Mouse (Mus musculus) lung, postnatal 10 days (tissue): ENCODE results near the gene Hspa1l.
"Not testable (repeated sequence)": the region's sequence is repeated elsewhere in the genome, so short reads cannot be mapped to it uniquely, and the experiment has no call there.

Experiments used
- DNase-seq: peaks from one replicate; pipeline ENCODE4 v3.0.0; 2021

Hspa1l gene

DNA sequence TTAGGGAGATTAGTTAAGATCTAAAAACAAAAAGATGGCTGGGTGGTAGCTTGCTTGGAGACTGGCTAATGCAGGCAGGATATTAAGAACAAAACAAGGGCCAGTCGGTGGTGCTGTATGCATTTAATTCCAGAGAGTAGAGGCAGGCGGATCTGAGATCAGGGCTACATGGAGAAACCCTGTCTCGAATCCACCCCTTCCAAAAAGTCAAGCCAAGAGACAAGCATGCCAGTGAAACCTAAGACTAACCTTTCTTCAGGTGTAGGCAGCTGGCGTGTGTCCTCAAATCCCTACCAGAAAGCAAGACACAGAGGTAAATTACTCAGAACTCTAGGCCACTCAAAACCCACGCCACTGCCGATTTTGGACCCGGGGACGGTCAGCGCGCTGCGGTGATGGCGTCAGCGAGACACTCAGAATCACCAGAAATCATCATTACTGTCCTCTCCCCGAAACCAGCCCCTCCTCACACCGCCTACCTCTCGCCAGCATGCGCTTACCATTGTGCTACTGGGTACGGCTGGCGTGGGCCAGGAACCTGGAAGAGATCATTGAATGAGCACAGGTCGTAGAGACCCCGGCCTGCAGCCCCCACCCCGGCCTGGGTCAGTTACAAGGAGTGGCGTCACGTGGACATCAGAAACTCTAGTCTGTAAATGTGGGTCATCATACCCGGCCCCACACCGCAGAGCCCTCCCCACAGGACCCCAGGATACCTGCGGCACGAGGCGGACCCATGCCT is 20.7 kb upstream of the Hspa1l start:
- DNase-seq = no peak

DNA sequence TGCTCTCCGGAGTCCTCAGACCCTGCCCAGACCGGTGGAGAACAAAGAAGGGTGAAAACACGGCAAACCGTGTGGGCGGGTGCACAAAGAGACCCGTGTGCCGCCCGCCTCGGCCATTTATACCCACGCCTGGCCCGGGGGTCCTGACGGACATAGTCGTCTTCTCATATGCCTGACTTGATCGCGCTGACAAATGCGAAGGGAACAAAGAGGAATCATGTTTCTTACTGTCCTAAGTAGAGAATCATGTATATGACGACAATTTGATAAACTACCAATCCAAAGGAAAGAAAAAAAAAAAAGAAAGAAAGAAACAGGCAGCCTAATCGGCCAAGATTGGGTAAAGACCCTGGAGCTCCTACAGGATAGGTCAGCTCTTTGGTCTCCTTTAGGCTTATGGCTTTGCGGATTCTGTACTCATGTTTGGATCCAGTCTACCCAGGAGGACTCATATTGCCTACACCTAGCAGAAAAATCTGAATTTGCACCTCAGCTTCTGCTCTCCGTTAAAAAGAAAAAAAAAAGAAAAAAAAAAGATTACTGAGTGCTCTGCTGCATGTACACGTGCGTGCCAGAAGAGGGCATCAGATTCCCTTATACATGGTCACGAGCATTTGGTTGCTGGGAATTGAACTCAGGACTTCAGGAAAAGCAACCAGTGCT is 20.0 kb upstream of the Hspa1l start:
- DNase-seq = peak; percentile 85

DNA sequence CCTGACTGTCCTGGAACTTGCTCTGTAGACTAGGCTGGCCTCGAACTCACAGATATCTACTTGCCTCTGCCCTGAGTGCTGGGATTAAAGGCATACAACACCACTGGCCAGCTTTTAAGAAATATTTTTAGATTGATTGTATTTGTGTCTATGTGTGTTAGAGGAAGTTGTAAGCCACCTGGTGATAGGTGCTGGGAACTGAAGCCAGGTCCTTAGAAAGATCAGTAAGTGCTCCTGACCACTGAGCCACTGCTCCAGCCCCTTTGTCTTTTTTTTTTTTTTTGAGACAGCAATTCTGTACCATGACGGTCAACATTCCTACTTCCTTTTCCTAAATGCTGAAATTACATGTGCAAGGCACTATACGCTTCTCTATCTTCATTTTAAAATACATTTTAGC is 19.2 kb upstream of the Hspa1l start:
- DNase-seq = no peak

DNA sequence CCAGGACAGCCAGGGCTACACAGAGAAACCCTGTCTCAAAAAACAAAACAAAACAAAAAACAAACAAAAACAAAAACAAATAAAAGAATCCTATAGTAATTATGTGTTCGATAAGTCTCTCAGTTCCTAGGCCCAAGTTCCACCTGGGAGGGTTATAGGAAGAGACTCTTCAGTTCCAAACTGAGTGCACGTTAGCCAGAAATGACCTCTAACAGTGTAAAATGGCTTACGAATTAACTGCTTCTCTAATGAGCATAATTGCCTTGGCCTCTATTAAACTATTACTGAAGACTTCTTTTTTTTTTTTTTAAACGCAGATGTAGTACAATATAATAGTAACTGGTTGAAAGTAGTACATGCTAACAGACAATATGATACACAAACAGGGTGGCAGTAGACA is 18.6 kb upstream of the Hspa1l start:
- no peak for DNase-seq

DNA sequence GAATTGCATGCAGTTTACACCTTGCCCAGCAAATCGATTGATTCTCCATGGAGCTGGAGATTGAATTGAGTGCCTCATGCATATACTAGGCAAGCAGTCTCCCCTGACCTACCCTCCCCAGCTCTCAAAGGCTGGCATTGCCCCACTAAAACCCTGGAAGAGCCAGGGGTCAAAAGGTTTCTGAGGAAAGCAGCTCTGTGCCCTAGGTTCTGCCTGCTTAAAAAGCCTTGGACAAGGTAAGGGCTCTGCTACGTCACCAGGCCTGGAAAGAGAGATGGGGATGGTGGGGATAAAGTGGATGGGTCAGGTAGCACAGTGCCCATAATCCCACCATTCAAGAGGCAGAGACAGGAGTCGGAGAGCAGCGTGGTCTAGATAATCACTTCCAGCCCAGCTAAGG is 17.7 kb upstream of the Hspa1l start:
- no peak for DNase-seq

DNA sequence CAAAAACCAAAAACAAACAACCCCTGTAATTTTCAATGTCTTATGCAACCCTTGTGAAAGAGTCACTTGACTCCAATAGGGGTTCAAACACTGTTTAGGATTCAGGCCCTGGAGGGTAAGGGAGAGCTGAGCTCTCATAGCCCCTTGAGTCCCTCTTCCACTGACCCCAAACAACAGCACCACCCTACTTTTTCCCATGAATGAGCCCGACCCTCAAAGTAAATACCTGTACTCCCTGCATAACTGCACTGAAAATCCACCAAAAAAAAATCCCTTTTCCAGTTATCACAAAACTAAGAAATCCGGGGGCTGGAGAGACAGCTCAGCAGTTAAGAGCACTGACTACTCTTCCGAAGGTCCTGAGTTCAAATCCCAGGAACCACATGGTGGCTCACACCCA is 16.6 kb upstream of the Hspa1l start:
- DNase-seq = no peak

DNA sequence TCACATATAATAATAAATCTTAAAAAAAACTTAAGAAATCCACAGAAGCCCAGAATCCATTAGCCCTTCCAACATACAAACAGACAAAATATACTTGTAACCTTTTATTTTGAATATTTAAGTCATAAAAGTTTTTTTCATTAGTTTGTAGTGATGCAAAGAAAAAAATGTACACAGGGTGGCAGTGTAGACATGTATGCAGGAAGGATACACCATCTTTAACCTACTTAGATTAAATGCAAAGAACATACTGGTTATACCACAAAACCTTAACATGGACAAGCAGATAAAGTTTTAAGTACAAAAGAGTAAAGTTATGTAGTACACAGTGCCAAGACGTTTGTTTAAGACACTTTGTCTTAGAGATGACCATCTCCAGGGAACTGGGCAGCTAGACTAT is 16.2 kb upstream of the Hspa1l start:
- DNase-seq = no peak

DNA sequence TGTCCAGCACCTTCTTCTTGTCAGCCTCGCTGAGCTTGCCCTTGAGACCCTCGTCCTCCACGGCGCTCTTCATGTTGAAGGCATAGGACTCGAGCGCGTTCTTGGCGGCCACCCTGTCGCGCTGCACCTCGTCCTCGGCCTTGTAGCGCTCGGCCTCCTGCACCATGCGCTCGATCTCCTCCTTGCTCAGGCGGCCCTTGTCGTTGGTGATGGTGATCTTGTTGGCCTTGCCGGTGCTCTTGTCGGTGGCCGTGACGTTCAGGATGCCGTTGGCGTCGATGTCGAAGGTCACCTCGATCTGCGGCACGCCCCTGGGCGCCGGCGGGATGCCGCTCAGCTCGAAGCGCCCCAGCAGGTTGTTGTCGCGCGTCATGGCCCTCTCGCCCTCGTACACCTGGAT is 15.2 kb upstream of the Hspa1l start:
- DNase-seq = not testable (repeated sequence)

DNA sequence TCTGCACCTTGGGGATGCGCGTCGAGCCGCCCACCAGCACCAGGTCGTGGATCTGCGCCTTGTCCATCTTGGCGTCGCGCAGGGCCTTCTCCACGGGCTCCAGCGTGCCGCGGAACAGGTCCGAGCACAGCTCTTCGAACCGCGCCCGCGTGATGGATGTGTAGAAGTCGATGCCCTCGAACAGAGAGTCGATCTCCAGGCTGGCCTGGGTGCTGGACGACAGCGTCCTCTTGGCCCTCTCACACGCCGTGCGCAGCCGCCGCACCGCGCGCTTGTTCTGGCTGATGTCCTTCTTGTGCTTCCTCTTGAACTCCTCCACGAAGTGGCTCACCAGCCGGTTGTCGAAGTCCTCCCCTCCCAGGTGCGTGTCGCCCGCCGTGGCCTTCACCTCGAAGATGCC is 14.5 kb upstream of the Hspa1l start:
- not testable (repeated sequence) for DNase-seq

DNA sequence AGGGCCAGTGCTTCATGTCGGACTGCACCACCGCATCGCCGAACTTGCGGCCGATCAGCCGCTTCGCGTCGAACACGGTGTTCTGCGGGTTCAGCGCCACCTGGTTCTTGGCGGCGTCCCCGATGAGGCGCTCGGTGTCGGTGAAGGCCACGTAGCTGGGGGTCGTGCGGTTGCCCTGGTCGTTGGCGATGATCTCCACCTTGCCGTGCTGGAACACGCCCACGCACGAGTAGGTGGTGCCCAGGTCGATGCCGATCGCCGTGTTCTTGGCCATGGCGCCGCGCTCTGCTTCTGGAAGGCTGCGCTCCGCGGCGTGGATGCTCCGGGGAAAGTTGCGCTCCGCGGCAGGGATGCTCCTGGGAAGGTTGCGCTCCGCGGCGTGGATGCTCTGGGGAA is 13.8 kb upstream of the Hspa1l start:
- DNase-seq = not testable (repeated sequence)

DNA sequence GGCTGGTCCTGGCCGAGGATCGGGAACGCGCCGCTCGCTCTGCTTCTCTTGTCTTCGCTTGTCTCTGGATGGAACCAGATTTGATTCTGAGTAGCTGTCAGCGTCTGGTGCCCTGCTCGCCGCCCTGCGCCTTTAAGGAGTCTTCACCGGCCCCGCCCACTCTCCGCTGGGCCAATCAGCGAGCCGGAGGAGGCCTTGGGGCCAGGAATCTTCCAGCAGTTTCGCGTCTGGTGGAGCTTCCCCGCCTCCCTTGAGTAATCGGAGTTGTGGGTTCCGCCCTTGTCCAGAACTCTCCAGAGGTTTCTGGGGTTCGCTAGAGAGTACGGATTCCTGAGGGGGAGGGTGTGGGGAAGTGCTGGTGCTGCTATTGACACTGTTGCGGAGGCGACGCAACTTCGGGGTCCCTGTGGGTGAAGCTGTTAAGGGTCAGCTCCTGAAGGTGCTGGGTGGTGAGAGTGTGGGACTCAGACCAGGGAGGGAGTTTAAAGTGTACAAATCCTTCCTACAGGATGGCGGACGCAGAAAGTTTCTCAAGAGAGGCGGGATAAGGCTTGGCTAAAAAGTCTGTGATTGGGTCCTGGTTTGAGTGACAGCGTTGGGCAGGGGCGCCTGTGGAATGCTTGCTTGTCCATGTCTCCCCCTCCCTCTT is 13.2 kb upstream of the Hspa1l start, which contains the start of gene Hspa1b:
Gene Hspa1b (minus strand): TSS at position 109 of the 649 bp plus-strand sequence.
- peak; percentile 90 for DNase-seq

DNA sequence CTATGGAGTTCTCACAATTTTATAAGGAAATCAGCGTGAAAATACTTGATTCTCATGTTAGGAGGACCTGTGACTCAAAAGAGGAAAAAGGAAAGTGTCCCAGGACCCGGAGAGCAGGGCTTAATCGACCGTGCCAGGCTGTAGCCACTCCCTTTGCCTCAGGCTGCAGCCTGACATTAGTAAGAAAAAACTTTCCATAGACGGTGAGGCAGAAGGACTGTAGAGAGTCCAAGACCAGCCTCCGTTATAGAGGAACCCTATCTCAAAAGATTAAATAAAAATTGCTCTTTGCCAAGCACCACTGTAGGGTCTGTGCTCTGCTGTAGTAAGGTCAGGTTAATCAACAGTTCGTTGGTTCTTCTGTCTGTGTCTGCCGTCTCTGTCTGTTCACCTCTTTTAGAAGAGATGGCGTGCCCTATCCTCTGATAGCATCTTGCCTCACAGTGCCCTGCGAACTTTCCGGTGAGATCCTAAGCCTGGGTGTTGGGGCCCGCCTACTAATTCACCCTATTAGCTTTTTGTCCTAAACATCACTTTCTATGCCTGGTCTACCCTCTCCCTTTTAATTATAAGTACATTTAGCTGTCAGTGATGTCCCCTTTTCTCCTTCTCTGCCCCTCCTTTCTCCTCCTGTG is 12.5 kb upstream of the Hspa1l start:
- peak; percentile 59 for DNase-seq

DNA sequence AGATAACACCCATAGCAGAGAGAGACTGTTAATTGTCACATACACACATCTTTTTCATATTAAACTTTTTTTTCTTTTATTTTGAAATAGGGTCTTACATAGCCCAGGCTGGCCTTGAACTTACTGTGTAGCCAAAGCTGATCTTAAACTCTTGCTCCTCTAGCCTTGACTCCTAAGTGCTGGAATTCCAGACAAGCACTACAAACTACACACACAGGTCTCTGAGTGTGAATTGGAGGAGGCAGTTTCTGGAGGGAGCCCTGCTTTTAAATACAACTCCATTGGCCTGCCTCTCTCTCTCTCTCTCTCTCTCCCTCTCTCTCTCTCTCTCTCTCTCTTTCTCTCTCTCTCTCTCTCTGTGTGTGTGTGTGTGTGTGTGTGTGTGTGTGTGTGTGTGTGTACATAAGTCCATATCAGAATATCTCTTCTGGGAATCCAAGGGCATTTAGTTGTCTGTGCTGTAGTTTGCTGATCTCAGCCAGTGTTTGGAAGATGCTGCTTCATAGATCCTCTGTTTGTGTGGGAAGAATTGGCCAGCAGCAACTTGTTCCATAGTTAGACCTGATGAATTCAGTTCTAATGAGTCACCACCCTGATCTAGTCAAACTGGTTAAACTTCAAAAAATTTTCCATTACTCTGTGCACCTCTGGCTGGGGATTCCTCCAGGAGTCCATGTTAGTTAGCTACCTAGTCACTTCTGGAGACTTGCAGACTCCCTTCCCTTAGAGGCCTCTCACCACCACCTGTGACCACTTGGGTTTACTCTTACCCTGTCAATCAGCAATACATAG is 11.6 kb upstream of the Hspa1l start:
- no peak for DNase-seq

DNA sequence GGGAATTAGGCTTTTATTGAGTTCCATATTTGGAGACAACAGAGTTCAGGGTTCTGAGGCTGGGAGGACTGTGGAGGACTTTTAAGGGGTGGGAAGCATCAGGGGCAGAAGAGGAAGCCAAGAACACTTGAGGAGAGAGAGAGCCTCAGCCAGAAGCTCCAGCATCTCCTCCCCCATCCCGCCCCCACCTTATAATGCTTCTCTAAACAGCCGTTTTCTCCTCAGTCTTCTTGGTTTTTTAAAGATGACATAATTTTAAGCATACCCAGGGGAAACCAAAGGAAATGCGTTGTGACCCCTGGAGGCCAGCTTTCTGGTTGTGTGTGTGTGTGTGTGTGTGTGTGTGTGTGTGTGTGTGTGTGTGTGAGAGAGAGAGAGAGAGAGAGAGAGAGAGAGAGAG is 10.4 kb upstream of the Hspa1l start:
- no peak for DNase-seq

DNA sequence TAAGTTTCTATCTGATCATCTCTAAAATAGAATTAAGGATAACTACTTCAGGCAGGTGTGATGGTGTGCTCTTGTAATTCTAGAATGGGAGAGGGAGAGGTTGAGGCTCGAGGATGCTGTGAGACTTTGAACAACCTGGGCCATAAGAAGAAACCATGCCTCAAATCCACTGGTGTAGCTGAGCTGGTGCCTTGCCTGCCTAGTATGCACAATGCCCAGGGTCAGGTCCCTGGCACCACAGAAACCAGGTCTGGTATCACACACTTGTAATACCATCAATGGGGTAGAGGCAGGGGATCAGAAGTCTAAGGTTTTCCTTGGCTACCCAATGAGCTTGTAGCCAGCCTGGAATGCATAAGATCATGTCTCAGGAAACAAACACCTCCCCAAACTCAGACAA is 9.7 kb upstream of the Hspa1l start:
- DNase-seq = no peak

DNA sequence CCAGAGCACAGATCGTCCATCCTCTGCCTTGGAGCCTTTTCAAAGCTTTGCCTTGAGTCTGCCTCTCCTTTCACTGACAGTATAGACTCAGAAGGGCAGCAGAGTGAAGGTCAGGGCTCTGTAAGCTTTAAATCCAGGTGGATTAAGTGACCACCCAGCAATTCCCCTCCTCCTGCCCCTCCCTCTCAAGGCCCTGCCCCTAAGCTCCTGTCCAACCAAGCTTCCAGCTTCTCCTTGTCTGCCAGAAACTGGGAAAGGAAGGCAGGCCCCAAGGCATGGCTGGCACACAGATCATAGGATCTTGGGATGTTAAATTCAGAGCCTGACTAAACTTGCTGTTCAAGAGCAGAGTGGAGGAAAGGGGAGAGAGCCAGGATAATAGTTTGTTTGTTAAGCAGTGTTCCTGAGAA is 7.9 kb upstream of the Hspa1l start:
- DNase-seq = no peak

DNA sequence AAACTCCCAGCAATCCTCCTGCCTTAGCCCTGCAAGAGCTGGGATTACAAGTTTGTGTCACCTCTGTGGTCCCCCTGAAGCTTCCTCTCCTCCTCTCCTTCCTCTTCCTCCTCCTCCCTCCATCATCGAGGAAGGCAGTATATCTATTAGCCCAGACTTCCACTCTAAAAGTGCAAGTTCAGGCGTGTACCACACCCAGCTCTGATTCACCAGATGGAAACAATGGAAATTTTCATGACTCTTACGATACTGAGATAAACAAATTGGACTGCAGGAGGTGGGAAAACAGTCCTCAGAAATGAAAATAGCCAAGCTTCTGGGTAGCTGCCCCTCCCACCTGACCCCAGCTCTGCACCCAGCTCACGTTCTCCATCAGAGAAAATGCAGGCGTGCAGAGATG is 6.9 kb upstream of the Hspa1l start:
- DNase-seq = no peak

DNA sequence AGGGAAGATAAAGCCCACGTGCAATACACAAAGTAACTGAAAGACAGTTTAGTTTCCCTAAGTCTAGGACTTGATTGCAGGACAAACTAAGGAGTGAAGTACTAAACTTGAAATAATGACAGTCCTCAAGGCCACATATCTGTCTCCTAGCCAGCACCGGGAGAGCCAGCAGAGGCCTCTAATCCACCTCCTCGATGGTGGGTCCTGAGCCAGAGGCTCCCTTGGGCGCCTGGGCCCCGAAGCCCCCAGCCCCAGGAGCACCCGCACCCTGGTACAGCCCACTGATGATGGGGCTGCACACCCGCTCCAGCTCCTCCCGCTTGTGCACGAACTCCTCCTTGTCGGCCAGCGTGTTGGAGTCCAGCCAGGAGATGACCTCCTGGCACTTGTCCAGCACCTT is 2.7 kb upstream of the Hspa1l start, which contains the start of gene Gm20481:
Gene Gm20481 (plus strand): TSS at position 91 of the 400 bp plus-strand sequence.
- DNase-seq = not testable (repeated sequence)

DNA sequence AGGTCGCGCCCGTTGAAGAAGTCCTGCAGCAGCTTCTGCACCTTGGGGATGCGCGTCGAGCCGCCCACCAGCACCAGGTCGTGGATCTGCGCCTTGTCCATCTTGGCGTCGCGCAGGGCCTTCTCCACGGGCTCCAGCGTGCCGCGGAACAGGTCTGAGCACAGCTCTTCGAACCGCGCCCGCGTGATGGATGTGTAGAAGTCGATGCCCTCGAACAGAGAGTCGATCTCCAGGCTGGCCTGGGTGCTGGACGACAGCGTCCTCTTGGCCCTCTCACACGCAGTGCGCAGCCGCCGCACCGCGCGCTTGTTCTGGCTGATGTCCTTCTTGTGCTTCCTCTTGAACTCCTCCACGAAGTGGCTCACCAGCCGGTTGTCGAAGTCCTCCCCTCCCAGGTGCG is 1.7 kb upstream of the Hspa1l start:
- DNase-seq = not testable (repeated sequence)

DNA sequence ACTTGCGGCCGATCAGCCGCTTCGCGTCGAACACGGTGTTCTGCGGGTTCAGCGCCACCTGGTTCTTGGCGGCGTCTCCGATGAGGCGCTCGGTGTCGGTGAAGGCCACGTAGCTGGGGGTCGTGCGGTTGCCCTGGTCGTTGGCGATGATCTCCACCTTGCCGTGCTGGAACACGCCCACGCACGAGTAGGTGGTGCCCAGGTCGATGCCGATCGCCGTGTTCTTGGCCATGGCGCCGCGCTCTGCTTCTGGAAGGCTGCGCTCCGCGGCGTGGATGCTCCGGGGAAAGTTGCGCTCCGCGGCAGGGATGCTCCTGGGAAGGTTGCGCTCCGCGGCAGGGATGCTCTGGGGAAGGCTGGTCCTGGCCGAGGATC is 822 bp upstream of the Hspa1l start:
- not testable (repeated sequence) for DNase-seq

DNA sequence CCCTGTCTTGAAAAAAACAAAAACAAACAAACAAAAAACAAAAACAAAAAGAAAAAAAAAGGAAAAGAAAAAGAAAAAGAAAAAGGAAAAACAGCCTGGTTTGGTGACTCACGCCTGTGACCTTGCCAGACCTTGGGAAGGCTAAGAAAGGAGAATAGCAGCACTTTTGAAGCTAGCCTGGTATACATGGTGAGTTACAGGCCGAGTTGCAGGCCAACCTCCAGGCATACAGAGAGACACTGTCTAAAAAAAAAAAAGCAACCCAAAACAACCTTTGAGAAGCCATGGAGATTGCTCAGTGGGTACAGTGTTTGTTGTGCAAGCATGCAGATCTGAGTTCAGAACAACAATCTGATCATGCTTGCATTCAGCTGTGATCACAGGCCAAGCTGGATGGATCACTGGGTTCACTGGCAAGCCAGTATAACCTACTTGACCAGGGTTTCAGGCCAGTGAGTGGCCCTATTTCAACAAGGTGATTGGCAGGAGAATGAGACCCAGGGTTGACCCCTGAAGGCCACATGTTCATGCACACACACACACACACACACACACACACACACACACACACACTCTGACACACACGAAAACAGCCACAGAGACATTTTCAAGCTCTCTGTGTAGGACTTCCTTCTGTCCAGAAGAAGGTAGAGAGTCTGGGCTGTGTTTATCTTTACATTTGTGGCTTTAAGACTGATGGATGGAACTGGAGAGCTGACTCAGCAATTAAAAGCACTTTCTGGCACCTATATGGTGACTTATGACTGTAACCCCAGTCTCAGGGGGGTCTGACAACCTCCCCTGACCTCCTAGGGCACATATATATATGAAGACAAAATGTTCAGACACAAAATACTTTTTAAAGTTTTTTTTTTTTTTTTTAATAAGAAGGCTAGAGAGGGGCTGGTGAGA is 3.3 kb downstream of the Hspa1l start:
- DNase-seq = no peak

DNA sequence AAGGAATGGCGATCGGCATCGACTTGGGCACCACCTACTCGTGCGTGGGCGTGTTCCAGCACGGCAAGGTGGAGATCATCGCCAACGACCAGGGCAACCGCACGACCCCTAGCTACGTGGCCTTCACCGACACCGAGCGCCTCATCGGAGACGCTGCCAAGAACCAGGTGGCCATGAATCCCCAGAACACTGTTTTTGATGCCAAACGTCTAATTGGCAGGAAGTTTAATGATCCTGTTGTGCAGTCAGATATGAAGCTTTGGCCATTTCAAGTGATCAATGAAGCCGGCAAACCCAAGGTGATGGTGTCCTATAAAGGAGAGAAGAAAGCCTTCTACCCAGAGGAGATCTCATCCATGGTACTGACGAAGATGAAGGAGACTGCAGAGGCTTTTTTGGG is 4.5 kb downstream of the Hspa1l start:
- no peak for DNase-seq
